Mouse (Mus musculus): ENCODE results near the gene Slco4a1.
A peak's percentile ranks its signal among the peaks of the same experiment; 100 is the strongest.

Slco4a1 gene

GRCm38 (mm10) chr2:180445962-180446361 is 10.1 kb upstream of the Slco4a1 start:
- no peak for DNase-seq

GRCm38 (mm10) chr2:180449007-180449406 is 7.0 kb upstream of the Slco4a1 start:
- no peak for DNase-seq

- DNase-seq, result no peak
Observed at GRCm38 (mm10) chr2:180450529-180450928, 5.5 kb upstream of the Slco4a1 start.

GRCm38 (mm10) chr2:180456705-180457104 is 660 bp downstream of the Slco4a1 start:
- no peak for DNase-seq

GRCm38 (mm10) chr2:180457680-180458079 is 1.6 kb downstream of the Slco4a1 start:
- DNase-seq, result no peak

GRCm38 (mm10) chr2:180459437-180459836 is 3.4 kb downstream of the Slco4a1 start:
- no peak for DNase-seq

- no peak for DNase-seq
Observed at GRCm38 (mm10) chr2:180460801-180461200, 4.8 kb downstream of the Slco4a1 start.

GRCm38 (mm10) chr2:180462593-180462992 is 6.5 kb downstream of the Slco4a1 start:
- no peak for DNase-seq

- no peak for DNase-seq
Observed at GRCm38 (mm10) chr2:180466505-180466904, 10.5 kb downstream of the Slco4a1 start.

GRCm38 (mm10) chr2:180468871-180469270 is 12.8 kb downstream of the Slco4a1 start:
- no peak for DNase-seq

GRCm38 (mm10) chr2:180469768-180470167 is 13.7 kb downstream of the Slco4a1 start:
- DNase-seq, result no peak

GRCm38 (mm10) chr2:180472306-180473079 is 16.4 kb downstream of the Slco4a1 start:
- peak; percentile 32 for DNase-seq

- peak; percentile 40 for DNase-seq
Observed at GRCm38 (mm10) chr2:180473080-180473440, 17.0 kb downstream of the Slco4a1 start.

GRCm38 (mm10) chr2:180474864-180475263 is 18.8 kb downstream of the Slco4a1 start:
- no peak for DNase-seq

- DNase-seq, result no peak
Observed at GRCm38 (mm10) chr2:180482274-180482673, 26.2 kb downstream of the Slco4a1 start.

GRCm38 (mm10) chr2:180484882-180485281 is 28.8 kb downstream of the Slco4a1 start:
- DNase-seq, result no peak

GRCm38 (mm10) chr2:180485306-180485705 is 29.3 kb downstream of the Slco4a1 start:
- DNase-seq, result no peak

GRCm38 (mm10) chr2:180488210-180488751 is 32.2 kb downstream of the Slco4a1 start:
- no peak for DNase-seq

- no peak for DNase-seq
Observed at GRCm38 (mm10) chr2:180495906-180496305, 39.9 kb downstream of the Slco4a1 start.

GRCm38 (mm10) chr2:180499741-180500140 is 43.7 kb downstream of the Slco4a1 start, which contains the start of gene Ntsr1:
TSS of gene Ntsr1 (plus strand) at chr2:180499976.
- no peak for DNase-seq

GRCm38 (mm10) chr2:180500726-180501125 is 44.7 kb downstream of the Slco4a1 start:
- no peak for DNase-seq

GRCm38 (mm10) chr2:180501217-180501967 is 45.3 kb downstream of the Slco4a1 start:
- DNase-seq, result no peak

- no peak for DNase-seq
Observed at GRCm38 (mm10) chr2:180506281-180506680, 50.2 kb downstream of the Slco4a1 start.
